Mouse (Mus musculus) frontal cortex, adult (tissue): ENCODE data around the gene Sumf2.

Source experiments
- ATAC-seq: cut with Nextera tagmentation; 2 replicates; pipeline ENCODE4 v1.9.2; 2017; ENCODE audit warnings: mild to moderate bottlenecking, moderate library complexity, mixed read lengths; ENCODE audit not compliant: low TSS enrichment

Gene Sumf2

GRCm38 (mm10) chr5:129908242-129908965, 61.6 kb downstream of the Sumf2 start, which contains the start of gene Nupr1l:
Gene Nupr1l, plus strand, starts transcription at chr5:129908540.
- ATAC-seq = peak; percentile 97

GRCm38 (mm10) chr5:129909147-129909546, 62.4 kb downstream of the Sumf2 start:
- ATAC-seq = no peak

DNA sequence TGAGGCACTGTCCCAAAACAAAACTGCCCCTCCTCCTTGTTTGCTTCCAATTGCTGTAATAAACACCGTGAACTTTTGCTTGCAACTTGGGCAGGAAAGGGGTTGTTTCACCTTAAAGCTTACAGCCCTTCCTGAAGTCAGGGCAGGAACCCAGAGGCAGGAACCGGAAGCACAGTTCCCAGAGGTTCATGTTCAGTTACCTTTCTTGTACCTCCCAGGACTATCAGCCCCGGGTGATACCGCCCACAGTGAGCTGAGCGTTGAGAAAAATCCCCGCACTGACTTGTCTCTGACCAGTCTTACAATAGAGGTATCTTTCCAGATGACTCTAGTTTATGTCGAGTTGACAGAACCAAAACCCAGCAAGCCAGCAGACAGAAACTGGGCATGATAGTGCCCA, 62.8 kb downstream of the Sumf2 start:
- ATAC-seq = no peak
